Mouse (Mus musculus) frontal cortex, postnatal 14 days (tissue): Measurements from ENCODE around the gene Ube2o.
"Not testable (repeated sequence)": the region's sequence is repeated elsewhere in the genome, so short reads cannot be mapped to it uniquely, and the experiment has no call there.

Experiments used
- DNase-seq, 2 experiments: peaks; one replicate each; pipeline ENCODE4 v3.0.0; 2022; ENCODE audit warnings: low spot score in 2 of 2

Gene Ube2o

DNA sequence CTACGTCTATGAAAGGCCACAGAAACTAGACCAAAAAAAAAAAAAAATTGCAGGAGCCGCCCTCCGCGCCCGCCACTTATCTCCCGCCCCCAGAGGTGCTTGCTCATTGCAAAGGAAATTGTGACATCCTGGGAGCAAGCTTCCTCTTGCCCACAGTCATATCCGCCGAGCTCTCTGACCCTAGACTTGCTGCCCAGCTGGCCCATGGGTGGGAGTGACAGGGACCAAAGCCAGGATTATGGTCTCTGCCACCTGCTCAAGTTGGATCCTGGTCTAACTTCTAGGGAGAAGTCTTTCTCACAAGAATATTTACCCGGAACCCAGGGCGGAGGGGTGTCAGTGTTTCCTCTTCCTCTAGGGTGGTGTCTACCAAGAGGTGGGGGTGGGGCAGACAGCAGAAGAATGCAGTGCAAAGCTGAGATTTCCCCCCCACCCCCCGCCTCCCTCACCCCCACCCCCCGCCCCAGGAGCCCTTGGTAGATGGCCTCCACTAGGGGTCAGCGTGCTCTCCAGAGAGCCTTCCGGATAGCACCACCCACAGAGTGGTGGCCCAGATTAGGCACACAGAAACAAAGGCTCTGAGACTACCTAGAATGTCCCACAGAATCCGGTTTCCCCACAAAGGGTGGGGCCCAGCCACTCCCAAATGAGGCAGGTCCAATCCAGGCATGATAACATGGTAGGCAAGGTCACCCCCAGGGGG is 34.6 kb upstream of the Ube2o start:
- DNase-seq, result no peak

DNA sequence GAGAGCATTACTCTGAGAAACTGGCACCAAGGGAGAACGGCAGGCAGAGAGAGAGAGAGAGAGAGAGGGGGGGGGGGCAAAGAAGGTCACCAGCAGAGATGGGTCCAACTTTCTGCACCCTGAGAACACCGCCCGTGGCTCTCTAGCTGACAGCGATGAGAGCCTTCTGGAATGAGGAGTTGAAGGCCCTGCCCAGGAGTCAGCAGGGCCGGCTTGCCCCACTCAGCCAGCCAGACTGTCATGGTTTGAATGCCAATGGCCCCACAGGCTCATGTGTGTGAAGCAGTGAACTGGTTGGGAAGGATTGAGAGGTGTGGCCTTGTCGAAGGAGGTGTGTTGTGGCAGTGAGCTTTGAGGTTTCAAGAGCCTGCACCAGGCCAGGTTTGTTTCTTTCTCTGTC is 32.0 kb upstream of the Ube2o start:
- no peak for DNase-seq

DNA sequence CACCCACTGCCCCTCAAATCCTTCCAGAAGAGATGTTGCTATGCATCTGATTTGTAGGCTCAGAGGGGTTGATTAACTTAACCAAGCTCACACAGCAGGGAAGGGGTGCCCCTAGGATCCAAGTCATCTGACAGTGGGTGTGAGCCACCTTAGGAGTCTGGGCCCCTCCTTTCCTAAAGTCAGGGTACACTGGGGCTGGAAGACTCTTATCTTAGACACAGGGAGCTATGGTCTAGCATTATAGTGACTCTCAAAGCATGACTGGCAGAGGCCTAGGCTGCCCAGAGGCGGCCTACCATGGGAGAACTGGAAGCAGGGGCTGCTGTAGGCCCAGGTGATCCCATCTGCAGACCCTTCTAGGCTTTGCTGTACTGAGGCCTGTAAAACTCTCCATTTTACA is 31.3 kb upstream of the Ube2o start:
- no peak for DNase-seq

DNA sequence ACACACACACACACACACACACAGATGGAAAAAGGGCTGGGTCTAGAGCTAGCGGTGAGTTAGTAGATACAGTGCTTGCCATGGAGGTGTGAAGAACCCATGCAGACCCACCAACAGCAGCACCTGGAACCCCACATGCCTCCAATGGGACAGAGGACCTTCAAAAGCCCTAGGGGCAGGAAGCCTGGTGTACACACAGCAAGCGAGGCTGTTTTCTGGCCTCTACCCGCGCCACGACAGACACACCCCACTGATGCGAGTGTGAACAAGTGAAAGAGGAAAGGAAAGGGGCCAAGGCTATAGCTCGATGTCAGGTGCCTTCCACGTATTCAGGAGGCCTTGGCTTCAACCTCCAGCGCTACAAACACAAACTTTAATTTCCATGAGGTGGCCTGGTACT is 30.6 kb upstream of the Ube2o start:
- DNase-seq, result no peak

DNA sequence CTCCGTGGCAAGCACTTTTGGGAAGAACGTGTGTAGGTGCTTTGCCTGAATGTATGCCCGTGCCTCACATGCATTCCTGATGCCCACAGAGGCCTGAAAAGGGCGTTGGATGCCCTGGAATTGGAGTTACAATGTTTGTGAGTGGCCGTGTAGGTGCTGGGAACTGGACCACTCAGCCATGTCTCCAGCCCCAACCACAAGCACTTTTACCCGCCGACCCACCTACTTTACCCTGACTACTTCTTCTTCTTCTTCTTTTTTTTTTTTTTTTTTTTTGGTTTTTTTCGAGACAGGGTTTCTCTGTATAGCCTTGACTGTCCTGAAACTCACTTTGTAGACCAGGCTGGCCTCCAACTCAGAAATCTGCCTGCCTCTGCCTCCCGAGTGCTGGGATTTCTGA is 29.9 kb upstream of the Ube2o start:
- DNase-seq, result not testable (repeated sequence)

DNA sequence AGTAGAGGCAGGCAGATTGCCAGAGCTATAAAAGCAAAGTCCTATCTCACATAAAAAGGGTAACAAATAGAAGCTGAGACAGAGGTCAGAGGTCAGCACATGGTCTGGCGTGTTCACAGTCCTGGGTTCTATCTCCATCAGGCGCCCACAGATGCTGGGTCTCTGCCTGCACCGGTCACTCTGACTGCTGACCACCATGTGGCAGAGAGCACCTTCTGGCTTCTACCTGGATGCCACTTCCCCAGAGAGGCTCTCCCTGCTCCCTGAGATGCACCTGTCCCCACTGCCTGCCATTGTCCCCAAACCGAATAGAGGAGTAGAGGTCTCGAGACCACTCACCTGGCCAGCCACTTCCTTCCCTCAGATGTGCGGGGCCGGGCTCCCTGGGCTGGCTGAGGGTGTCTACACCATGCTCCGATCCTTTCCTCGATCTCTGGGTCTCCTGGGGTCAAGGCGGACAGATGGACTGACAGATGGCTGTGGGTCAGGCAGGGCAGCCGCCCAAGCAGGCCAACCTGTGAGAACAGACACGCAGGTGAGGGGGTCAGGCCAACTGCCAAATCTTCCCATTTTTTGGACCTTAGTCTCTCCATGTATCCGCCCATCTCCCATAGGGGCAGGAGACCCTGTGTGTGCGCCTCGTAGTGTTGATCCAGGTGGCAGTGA is 28.9 kb upstream of the Ube2o start:
- no peak for DNase-seq

DNA sequence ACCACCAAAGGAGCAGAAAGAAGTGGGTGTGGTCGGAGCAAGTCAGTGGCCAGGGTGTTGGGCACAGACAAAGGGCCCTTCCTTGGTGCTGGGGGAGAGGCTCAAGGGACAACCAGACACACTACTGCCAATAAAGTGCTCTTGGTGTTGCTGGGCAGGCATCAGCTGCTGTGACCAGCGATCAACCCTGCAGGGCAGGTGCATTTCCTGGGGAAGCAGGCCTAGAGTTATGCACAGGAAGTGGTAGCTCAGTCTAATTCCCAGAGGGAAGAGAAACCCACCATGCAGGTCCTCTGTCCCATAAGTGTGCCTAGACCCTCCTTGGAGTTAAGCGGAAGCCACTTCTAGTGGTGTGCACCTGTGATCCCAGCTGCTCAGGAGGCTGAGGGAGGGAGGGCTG is 26.5 kb upstream of the Ube2o start:
- no peak for DNase-seq

DNA sequence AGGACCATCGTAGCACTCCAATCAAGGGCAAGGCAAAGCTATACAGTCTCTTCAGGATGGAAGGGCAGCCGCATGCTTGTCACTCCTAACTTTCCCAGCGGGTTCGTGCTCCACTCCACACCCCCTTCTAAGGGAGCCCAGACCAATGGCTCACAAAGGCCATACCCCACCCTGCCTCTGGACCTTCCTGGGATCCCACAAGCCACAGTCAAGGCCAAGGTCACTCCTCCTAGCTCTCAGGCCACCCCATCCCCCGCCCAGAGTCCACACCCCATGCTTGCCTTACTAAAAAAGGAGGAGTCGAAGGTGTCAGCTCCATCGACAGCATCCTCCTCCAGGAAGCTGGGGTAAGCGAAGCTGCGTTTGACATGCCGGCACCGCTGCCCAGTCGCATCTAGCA is 22.9 kb upstream of the Ube2o start:
- DNase-seq, result no peak

DNA sequence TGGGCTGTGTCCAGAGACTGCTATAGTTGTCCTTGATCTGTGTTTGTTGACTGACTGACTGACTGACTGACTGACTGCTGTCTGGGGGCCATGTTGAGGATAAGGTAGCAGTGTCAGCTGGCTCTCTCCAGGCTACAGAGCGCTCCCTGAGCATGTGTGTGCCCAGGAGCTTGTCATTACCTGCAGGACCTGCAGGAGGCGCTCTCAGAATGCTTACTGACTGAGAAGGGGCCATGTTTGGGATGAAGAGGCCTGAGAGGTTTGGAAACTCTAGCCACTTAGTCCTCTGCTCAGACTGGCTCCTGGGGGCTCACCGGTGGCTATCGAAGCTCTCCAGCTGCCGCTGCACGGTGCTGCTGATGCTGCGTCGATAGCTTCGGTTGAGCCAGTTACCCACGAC is 22.1 kb upstream of the Ube2o start:
- DNase-seq, result no peak

DNA sequence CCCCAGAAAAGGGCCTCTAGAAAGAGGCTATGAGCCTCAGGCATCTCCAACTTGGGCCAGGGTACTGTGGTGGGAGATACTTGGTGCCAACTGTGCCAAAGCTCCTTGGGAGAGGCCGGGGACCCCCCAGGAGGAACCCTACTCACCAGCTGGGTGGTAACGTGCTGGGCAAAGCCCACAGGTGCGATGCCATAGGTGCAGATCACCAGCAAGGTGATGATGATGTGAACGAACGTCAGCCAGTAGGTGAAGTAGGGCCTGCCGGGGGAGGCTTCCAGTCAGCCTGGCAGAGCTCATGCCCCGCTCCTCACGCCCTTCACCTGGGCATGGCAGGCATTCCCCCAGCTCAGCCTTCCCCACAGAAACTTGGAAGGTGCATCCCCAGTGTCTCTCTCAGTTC is 20.8 kb upstream of the Ube2o start:
- no peak for DNase-seq

DNA sequence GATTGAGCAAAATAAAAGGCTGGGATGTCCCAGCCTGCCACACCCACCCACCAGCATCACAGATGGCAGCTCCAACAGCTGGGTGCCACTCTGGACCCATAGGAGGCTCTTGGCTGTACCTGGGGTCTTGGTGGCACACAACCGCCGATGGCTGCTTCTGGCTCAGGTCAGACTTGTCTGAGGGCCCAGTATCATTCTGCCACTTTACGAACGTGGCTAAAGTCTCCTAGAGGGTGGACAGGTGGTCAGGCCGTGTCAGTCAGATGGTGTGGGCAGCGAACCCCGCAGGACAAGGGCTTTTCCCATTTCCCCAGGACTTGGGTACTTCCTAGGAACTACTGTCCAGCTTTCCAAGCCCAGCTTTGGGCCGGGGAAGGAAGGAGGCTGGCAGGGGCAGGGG is 19.9 kb upstream of the Ube2o start:
- DNase-seq, result no peak

DNA sequence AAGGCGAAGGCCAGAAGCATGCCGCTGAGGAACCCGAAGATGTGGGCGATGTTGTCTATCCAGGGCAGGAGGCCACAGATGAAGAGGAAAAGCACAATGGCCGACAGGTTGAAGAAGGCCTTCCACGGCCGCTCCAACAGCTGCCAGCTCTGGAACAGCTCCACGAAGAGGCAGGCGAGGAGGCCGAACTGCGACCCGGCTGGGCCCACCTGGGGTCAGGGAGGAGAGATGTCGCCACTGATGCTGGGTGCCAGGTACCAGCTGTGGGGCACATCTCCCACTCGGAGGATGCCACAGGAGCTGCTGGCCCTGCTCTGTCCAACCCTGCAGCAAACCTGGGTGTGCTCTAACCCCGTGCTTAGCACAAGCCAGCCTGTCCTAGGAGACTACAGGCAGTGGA is 18.0 kb upstream of the Ube2o start:
- DNase-seq, result no peak

DNA sequence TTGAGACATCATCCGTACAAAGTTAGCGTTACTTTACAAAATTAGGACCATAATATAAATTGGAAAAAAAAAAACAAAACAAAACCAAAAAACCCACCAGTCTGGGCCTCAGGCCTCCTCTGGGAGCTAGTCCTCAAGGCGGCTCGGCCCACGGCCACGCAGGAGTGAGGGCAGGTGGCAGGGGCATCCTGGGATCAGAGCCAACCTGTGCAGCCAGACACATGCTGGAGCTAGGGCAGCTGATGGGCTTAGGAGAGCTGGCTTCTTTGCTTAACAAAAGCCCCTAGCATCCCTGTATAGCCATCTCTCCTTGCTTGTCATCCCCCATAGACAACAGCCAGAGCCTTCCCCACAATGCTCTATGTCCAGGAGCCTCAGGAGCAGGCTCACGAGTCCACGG is 16.9 kb upstream of the Ube2o start:
- DNase-seq, result no peak

DNA sequence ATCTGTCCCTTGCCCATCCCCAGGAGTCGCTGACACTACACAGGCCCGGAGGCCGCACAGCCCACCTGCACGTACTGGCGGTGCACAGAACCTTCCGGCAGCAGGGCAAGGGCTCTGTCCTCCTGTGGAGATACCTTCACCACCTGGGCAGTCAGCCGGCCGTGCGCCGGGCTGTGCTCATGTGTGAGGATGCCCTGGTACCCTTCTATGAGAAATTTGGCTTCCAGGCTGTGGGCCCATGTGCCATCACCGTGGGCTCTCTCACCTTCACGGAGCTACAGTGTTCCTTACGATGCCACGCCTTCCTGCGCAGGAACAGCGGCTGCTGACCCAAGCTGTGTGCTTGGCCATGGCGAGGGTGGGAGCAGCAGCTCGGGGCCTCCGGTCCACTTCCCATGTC is 15.5 kb upstream of the Ube2o start:
- DNase-seq, result no peak

DNA sequence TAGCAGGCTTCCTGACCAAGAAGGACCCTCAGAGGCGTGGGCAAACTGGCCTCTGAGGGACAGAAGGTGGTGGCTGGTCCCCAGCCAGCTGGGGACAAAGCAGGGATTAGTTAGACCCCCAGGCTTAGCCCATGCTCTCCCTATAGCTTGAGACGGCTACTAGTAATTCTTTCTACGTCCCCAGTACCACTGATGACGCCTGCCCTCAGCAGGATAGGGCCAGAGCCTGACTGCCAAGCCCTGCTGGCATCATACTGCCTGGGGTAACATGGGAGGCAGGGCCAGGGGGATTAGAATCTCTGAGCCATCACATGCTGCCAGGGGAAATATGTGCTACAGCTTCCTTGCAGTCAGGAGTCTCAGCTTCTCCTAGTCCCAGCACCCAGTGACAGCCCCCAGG is 12.1 kb upstream of the Ube2o start:
- DNase-seq, result no peak

DNA sequence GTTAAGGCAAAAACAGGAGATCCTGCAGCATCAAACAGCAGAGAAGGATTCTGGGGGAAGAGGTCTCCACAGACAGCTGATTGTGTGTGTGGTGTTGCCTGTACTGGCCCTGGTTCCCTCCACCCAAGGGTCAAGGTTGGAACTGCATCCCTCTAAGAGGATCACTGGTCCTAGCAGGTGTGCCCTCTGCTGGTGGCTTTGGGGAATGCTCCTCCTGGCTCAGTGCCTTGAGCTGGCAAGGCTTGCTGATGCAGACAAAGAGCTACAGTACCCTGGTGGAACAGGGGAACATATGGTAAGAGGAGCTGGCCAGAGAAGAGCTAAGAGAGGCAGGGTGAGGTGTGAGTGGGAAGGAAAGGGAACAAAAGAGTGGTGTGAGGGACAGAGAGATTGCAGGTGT is 11.2 kb upstream of the Ube2o start:
- DNase-seq, result peak; percentile 87 to 92

DNA sequence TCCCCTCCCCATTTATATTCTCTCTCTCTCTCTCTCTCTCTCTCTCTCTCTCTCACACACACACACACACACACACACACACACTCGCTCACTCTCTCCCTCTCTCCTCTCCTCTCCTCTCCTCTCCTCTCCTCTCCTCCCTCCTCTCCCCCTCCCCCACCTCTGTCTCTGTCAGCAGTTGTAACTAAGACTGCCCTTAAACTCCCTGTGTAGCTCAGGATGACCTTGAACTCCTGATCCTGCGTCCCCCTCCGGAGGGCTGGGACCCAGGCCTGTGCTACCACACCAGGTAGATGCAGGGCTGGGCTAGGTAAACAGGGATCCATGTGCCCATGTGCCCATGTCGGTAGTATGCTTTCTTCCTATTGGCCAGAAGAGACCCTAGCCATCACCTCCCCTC is 10.4 kb upstream of the Ube2o start:
- no peak for DNase-seq

DNA sequence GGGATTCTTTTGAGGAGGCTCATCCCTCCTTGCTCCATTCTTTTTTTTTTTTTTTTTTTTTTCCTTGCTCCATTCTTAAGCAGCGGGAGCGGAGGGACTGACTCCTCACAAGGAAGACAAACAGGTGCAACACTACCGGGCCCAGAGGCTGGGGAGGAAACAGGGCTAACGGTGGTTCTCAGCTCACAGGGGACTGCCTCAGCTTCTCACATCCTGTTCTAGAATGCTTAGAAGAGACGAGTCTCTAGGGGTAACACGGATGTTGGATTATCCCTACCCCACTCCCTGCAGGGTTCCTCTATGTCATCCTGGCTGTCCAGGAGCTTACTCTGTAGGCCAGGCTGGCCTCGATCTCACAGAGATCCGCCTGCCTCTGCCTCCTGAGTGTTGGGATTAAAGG is 8.3 kb upstream of the Ube2o start:
- DNase-seq, result no peak

DNA sequence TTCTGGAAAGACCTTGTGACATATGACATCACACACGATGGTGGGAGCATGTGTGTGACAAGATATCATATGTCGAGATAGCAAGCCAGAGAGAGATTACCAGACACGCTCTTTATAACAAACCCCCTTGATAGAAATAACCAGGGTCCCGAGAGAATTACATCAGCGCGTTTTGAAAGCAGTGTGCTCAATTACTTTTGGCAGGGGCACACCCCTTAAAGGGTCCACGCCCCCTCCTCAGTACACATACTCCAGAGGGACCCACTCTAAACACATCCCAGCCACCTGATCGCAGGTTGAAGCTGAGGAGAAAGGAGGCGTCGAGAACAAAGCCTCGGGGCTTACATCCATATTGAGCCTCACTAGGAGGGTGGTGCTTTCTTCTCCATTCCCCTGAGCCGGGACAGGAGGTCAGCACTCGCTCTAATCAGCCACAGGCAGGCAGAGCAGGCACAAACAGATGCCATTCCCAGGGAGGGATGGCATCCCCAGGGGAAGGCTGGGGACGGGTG is 7.8 kb upstream of the Ube2o start:
- no peak for DNase-seq

DNA sequence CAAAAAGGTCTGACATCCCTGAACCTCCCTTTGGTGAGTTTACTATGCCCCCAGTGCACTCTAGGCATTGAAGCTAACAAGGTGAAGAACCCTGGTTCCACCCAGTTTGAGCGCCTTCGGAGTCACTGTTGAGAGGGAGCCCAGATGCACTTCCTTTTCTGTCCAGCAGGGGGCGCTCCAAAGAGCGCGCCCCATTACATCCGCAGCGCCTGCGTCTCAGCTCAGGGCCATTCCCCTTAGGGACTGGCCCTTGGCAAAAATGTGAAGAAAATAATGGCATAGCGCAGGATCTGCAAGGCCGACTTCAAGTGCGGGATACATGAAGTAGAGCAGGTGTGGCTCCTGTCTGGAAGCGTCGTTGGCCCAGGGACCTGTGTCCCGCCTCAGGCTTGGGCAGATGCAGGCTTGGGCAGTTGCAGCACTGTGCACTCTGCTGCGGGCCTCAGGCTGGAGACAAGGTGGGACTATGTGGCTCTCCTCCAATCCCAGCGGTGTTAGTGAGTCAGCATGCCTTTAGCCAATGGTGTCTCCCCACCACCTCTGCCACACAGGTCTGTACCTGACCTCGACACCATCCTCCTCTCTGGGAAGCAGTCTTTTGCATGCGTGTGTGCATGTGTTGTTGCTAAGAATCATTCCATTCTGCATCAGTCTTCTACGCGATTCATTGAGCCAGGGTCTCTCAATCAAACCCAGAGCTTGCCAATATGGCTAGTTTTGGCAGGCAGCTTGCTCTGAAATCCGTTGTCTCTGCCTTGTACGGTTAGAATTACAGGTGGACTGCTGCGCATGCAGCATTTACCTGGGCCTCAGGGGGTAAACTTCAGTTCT is 5.8 kb upstream of the Ube2o start:
- DNase-seq, result peak in 1 of 2 experiments; percentile 52

DNA sequence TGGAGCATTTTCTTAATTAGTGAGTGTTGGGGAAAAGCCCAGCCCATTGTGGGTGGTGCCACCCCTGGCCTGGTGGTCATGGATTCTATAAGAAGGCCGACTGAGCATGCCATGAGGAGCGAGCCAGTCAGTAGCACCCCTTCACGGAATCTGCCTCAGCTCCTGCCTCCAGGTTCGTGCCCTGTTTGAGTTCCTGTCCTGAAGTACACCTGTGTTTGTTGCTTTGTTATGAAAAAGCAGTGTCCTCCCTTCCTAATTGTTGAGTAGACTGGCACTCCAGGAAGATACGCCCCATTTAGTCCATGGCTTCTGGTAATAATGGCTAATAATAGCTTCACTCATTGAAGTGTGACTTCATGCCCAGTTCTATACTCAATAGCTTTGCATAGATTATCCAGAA is 5.1 kb upstream of the Ube2o start, which contains the start of gene Aanat:
Aanat (plus strand) TSS at position 123 of the 400 bp plus-strand sequence.
- no peak for DNase-seq

DNA sequence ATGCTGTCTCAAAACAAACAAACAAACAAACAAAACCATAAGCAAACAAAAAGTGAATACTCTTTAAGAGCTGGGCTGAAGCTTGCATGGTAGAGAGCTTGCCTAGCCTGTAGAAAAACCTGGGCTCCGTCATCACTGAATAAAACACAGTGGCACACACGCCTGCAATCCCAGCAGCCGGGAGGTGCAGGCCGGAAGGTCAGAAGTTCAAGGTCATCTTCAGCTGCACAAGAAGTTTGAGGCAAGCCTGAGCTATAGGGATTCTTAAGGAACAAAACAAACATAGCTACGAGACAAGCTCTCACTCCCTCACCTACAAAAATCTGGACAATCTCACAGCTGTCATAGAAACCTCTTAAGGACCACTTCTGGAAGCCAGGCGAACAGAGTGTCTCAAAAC is 4.4 kb upstream of the Ube2o start:
- DNase-seq, result no peak
